Mouse (Mus musculus): ENCODE data around the gene Vamp2.
A peak's percentile ranks its signal among the peaks of the same experiment; 100 is the strongest.

The Vamp2 gene

DNA sequence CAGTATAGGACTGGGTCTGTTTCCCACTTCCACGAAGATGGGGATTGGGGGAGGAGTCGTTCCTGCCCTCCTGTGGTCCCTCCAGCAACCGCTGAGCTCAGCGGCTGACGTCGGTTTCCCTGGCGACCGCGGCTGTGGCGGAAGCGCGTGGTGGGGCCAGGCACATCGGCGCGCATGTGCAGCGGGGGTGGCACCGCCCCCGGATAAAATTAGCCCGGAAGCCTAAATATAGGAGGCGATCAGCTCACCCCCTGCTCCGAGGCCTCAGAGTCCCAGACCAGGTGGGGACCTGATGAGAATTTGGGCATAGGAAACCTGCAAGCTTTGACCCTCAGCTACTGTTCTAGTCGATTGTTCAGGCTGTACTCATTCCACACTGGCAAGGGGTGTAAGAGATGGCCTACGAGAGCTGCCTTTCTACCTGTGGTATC lies 11.6 kb downstream of the Vamp2 start:
- DNase-seq = peak; percentile 97

DNA sequence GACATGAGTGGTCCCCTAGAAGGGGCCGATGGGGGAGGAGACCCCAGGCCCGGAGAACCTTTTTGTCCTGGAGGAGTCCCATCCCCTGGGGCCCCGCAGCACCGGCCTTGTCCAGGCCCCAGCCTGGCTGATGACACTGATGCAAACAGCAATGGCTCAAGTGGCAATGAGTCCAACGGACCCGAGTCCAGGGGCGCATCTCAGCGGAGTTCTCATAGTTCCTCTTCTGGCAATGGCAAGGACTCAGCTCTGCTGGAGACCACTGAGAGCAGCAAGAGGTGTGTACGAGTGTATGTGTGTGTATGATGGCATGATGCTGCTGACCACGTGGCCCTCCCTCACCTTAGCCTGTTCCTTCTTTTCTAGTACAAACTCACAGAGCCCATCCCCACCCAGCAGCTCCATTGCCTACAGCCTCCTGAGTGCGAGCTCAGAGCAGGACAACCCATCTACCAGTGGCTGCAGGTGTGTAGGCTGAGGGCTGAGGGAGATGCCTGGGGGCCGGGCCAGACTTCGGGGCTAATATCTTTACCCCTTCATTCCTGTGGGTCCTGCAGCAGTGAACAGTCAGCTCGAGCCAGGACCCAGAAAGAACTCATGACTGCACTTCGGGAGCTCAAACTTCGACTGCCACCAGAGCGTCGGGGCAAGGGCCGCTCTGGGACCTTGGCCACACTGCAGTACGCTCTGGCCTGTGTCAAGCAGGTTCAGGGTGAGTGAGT lies 12.5 kb downstream of the Vamp2 start:
- peak; percentile 36 for DNase-seq

DNA sequence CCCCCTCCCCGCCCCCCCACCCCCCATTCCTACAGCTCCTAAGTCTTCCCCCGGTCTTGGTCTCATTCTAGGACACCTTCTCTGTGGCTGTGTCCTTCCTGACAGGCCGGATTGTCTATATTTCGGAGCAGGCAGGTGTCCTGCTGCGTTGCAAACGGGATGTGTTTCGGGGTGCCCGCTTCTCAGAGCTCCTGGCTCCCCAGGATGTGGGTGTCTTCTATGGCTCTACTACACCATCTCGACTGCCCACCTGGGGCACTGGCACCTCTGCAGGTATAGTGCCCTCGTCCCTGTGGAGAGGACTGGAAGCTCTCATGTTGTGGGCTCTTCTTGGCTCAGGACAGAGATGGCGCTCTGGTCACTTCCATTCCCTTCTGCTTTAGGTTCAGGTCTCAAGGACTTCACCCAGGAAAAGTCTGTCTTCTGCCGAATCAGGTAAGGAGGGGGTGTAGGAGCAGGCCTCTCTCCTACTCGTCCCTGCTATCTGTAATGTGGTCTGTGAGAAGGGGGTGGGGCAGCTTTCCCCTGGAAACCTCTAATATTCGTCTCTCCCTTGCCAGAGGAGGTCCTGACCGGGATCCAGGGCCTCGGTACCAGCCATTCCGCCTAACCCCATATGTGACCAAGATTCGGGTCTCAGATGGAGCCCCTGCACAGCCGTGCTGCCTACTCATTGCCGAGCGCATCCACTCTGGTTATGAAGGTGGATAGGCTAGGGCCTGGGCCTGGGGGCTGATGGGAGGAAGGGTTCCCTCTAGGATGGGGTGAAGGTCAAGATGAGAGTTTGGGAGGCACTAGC lies 13.5 kb downstream of the Vamp2 start:
- no peak for DNase-seq

DNA sequence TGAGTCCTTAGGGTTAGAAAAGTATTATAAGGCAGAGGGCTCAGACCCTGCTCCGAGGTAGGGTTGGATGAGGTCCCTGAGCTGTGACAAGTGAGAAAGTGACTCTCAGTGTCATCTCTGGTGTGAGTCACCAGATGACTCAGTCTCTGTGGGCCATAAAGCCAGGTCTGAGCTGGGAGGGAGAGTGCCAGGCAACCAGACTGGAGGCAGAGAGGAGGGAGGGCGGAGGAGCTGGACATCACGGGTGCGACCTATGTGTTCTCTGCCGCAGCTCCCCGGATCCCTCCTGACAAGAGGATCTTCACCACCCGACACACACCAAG lies 14.1 kb downstream of the Vamp2 start:
- DNase-seq = no peak

DNA sequence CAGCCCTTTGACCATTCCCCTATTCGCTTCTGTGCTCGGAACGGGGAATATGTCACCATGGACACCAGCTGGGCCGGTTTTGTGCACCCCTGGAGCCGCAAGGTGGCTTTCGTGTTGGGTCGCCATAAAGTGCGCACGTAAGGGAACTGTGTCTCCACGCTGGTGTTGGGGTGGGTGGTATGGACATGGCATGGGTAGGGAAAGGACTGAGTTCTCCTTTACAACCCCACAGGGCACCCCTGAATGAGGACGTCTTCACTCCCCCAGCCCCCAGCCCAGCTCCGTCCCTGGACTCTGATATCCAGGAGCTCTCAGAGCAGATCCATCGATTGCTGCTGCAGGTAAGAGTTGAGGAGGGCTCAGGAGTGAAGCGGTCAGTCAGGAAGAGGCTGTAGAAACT lies 14.8 kb downstream of the Vamp2 start:
- no peak for DNase-seq

DNA sequence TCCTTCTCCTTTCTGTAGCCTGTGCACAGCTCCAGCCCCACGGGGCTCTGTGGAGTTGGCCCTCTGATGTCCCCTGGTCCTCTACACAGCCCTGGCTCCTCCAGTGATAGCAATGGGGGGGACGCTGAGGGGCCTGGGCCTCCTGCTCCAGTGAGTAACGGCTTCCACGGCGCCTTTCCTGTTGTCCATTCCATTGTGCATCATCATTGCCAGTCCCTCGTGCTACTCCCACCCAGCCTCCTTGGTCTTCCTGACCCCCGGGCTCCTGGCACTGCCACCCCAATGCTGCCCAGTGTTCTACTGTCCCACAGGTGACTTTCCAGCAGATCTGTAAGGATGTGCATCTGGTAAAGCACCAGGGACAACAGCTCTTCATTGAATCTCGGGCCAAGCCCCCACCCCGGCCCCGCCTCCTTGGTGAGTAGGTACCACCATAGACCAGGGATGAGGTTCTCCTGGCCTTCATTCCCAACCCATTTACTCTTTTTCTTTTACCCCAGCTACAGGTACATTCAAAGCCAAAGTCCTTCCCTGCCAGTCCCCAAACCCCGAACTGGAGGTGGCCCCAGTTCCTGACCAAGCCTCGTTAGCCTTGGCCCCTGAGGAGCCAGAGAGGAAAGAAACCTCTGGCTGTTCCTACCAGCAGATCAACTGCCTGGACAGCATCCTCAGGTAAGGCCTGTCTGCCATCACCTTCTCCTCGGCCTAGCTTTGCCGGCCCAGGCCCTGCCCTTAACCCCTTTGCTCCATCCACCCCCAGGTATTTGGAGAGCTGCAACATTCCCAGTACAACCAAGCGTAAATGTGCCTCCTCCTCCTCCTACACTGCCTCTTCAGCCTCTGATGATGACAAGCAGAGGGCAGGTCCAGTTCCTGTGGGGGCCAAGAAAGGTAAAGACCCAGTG lies 15.5 kb downstream of the Vamp2 start:
- no peak for DNase-seq

DNA sequence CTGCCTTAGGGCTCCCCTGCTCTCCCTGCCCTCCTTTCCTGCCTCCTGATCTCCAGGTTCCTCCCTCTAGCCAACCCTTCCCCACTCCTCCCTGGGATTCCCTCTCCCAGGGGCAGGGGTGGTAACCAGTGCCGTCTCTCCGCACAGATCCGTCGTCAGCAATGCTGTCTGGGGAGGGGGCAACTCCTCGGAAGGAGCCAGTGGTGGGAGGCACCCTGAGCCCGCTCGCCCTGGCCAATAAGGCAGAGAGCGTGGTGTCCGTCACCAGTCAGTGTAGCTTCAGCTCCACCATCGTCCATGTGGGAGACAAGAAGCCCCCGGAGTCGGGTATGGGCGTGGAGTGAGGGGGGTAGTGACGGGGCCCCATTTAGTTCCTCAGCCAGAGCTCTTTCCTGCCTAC lies 16.2 kb downstream of the Vamp2 start:
- DNase-seq = no peak

DNA sequence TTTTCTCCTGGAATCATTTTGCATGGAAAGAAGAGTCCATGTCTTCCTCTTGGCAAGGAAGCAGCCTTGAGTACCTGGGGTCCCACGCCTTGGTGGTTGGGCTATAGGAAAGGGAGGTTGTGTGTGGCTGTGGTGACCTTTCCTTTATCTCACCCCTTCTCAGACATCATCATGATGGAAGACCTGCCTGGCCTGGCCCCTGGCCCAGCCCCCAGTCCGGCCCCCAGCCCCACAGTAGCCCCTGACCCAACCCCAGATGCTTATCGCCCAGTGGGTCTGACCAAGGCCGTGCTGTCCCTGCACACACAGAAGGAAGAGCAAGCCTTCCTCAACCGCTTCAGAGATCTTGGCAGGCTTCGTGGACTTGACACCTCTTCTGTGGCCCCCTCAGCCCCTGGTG lies 16.9 kb downstream of the Vamp2 start:
- DNase-seq = no peak

DNA sequence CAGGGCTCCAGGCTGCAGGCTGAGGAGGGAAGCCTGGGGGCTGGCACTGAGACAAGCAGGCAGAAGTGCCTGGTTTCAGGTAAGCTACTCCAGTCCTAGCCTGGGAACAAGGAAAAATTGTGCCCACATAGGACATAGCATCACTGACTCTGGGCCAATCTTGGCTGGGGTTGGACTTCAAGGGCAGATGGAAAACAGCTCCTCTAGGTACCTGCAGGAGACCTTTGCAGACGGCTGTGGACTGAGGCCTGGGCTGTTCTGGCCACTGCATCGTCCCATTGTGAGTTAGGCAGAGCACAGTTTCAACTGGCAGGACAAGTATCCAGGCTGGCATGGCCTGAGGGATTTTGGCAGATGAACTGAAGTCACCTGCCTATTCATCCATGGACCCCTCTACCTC lies 17.5 kb downstream of the Vamp2 start:
- DNase-seq = no peak

DNA sequence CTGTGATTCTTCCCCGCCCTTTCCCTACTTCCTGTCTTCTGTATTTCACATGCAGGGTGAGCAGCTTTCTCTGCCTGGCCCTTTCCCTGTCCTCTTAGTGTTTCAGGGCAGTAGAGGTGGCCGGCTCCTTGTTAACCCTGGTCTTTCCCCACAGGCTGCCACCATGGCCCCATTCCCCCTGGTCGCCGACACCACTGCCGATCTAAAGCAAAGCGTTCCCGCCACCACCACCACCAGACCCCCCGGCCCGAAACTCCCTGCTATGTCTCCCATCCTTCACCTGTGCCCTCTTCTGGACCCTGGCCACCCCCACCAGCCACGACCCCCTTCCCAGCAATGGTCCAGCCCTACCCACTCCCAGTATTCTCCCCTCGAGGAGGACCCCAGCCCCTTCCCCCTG lies 18.0 kb downstream of the Vamp2 start:
- DNase-seq = no peak

DNA sequence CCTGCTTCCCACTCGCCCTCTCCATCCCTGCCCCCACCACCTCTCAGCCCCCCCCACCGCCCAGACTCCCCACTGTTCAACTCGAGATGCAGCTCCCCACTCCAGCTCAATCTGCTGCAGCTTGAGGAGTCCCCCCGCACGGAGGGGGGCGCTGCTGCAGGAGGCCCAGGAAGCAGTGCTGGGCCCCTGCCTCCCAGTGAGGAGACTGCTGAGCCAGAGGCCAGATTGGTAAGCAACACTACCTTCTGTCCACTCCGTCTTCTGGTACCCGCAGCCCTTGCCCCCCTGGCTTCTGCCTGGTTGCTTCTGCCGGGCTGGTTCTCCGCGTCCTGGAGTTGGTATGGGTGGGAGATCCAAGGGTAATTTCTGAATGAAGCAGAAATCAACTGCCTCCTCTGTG lies 18.6 kb downstream of the Vamp2 start:
- no peak for DNase-seq

DNA sequence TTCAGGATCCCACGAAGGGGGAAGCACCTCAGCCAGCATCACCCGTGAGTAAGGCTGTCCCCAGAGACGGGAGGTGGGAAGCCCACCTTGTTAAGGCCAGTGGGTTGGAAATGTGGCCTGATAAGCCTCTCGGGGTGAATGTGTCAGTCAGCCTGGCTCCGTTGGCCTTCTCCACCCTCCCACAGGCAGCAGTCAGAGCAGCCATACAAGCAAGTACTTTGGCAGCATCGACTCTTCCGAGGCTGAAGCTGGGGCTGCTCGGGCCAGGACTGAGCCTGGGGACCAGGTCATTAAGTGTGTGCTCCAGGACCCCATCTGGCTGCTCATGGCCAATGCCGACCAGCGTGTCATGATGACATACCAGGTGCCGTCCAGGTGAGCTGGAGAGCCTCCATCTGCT lies 19.4 kb downstream of the Vamp2 start:
- DNase-seq = no peak

DNA sequence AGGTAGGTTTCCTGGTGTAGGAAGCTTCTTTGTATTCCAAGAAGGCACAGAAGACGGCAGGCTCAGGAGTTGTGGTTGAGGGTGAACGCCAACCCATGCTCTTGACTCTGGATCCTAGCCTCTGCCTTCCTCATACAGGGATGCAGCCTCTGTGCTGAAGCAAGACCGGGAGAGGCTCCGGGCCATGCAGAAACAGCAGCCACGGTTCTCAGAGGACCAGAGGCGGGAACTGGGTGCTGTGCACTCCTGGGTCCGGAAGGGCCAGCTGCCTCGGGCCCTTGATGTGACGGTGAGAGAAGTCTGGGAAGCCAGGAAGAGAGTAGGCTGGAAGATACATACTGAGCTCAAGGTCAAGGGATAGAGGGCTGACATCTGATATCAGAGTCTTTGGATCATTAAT lies 19.9 kb downstream of the Vamp2 start:
- no peak for DNase-seq

DNA sequence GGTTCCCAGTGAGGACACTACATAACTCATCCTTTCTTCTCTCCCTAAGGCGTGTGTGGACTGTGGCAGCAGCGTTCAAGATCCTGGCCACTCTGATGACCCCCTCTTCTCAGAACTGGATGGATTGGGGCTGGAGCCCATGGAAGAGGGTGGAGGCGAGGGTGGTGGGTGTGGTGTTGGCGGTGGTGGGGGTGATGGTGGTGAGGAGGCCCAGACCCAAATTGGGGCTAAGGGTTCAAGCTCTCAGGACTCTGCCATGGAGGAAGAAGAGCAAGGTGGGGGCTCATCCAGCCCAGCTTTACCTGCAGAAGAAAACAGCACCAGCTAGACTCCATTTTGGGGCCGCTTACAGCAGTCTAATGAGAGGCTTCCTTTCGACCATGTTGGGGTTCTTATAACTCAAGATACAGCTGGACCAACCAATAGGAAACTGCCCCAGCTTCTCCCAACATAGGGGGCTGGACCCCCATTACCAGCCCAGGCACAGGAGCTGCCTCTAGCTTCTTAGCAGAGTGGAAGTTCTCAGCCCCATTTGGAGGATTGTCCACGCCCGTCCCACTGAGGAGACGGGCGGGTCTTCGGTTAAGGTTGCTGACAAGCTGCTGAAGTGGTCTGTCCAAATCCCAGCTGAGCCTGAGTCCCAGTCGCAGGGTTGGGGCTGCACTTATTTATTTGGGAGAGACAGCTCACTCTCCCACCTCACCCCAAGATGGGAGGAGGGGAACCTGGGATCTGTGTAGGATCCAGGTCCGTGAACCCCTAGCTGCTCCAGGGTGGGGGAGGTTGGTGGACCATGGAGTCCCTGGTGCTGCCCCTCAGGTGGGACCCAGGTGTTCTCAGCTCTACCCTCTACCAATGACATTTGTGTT lies 21.0 kb downstream of the Vamp2 start:
- no peak for DNase-seq

DNA sequence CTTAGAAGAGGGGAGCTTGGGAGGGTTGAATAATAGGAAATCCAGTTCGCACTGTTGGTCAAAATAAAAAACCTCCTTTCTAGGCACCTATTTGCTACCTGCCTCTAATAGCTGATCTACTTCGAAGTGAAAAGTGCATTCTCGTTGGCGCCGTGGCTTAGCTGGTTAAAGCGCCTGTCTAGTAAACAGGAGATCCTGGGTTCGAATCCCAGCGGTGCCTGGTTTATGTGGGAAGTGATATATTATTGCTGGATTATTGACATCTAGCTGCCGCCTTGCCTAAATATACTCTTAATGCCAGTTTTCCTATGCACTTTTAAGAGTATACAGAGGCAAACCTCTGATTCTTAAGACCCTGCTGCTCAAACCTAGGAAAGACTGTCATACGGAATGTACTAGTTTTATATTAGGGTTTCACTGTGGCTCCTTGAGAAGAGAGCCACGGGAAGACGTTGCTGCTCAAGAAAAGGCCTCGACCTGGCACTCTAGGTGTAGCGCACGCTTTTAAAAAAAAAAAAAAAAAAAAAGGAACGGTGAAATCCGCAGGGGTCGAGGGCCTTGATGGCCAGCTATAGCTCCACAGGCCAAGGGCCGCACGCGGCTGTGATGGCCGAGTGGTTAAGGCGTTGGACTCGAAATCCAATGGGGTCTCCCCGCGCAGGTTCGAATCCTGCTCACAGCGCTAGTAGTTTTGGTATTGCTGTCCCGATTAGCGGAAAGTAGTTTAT lies 22.2 kb downstream of the Vamp2 start:
- DNase-seq = peak; percentile 97

DNA sequence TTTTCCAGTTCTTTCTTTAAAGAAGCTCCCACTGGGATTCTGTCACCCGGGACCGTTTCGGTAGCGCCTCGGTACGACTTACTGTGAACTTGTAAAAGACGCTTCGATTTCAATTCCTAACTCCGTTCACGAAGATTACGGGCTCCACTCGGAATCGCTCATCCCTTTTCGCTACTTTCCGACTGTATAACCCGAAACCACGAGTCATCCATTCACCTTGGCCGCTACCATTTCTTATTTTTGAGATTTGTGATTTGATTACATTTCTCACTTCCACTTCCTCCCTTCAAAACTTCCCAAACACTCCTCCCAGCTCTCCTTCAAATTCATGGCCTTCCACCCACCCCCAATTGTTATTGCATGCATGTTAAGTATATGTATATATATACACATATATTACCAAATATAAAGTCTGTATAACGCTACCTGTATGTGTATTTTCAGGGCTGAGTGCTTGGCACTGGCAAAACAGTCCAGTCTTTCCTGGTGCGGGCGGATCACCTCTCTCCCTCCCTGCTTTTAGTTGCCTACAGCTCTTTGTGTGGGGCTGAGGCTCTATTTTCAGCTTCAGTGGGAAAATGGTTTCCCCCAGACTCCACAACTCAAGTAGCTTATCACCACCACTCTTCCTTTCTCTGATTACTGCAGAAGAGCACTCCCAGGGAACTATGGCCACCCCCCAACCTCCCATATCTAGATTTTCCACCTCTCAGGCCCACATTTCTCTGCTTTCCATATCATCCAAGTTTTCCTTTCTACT lies 22.9 kb downstream of the Vamp2 start:
- no peak for DNase-seq

DNA sequence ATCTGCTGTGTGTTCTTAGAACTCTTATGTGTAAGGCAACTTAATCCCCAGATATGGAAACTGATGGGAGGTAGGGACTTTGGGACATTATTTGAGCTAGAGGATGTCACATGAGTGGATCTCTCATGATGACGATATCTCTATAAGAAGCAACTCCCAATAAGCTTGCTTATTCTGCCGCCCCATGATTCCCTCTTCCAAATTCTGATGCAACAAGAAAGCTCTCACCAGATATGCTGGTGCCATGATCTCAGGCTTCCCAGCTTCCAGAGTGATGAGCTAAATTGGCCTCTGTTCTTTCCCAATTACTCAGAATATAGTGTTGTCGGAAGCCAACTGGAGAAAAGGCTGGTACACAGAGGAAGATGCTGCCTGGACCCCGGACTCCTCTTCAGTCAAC lies 23.6 kb downstream of the Vamp2 start:
- DNase-seq = no peak

DNA sequence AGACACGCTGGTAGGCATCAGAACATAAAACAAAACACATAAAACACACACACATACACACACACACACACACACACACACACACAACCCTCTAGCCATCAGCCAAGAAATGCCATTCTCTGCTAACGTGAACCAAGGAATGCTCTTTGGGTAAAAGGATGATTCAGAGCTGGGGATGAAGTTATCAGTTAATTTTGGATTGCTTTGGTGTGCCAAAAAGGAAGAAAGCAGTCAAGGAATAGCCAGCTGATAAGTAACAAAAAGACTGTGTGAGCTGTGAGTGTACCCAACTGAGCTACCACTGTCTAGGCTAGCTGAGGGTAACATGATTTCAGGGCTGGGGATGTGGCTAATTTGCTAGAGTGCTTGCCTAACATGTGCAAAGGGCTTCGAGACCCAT lies 25.7 kb downstream of the Vamp2 start:
- DNase-seq = no peak

DNA sequence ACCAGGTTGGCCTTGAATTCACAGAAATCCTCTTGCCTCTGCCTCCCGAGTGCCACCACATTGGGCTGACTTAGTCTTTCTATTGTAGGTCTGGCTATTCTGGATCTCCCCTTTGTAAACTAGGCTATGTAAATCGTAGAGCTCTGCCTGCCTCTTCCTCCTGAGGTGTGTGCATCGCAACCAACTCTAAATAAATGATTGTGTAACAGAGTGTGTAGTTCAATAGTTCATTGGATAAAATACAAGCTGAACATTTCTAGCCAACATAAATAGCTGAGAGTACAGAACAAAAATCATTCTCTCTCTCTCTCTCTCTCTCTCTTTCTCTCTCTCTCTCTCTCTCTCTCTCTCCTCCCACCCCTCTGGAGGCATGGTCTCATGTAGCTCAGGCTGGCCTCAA lies 26.3 kb downstream of the Vamp2 start:
- DNase-seq = no peak

DNA sequence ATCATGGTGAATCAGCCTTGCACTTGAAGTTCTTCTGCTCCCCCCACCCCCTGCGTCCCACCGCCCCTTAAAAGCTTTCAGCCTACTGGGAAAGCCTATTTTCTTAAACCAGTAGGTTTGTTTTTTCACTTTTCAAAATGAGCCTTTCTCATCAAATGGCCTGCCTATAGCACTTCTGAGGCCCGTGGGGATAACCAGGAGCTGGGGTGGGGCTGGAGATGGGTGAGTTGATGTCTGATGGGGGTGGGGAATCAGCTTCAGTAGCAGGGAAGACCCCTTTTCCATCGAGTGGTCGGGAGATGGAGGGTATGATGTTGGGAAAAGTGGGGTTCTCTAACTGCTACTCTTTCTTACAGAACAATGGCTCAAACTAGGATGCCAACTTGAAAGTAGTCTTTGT lies 28.6 kb downstream of the Vamp2 start:
- no peak for DNase-seq
